Comparison of ENCODE assay signal across 13 mouse cellular contexts in the genomic region with DNA sequence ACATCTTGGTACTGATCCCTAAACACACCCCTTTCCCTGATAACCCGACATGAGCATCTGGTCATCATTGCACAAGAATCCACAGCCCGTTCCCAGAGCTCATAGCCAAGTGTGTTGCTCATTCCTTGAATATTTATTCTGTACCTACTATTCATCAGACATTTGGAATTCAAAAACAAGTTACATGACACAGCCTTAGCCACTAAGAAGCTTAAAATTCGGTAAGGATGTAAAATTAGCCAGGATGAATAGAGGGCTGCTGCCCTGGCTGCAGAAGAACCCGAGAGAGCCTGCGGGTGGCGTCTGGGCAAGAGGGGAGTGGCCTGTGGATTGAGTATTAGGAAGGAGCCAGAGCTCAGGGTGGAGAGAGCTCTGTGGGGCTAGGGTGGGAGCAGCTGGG. TPM values are rescaled to one million over a fixed set of nuclear protein-coding genes. Genes with fewer than 3 reads are reported as not detected.
DNase-seq lines count a peak whose midpoint lies in the region; ATAC-seq and TF ChIP-seq lines count a peak whose summit lies in the region.
"Had no signal": no experiment of that assay in that cellular context is flagged by ENCODE, and none has a peak within 500 bp of the region (broad histone marks: within the 10 kb centered on the region; RNA-seq: fewer than 3 reads in every experiment).

No protein-coding gene starts in this region.

- H3K4me2 ChIP-seq in heart, embryonic 14.5 days (ENCODE audit: low read length), result peak overlapping the region; percentile 55
- no peak overlapping the region for H3K4me2 ChIP-seq in lung, embryonic 16.5 days (ENCODE audit: low read depth, low read length)
- peak overlapping the region; percentile 80 for H3K4me2 ChIP-seq in myocyte (ENCODE audit: low read depth)
- no peak overlapping the region for H3K4me2 ChIP-seq in hindbrain, embryonic 13.5 days
- H3K4me2 ChIP-seq: hindbrain, embryonic 15.5 days; liver, embryonic 13.5 days had no signal

- intact Hi-C loops in heart, adult 2 months (cut with DNase I), result loop anchor here (5.0 kb wide), 1 partner anchor 45 kb away; no protein-coding TSS in a partner anchor

- H3K9ac ChIP-seq in heart, embryonic 14.5 days (ENCODE audit: low read length), result 0 out of 2 replicates have a peak overlapping the region, but pooled peaks have one; percentile 28
- no peak overlapping the region for H3K9ac ChIP-seq in heart, adult 2 months (ENCODE audit: low read depth, low read length)
- H3K9ac ChIP-seq in lung, embryonic 16.5 days (ENCODE audit: low read length), result no peak overlapping the region
- H3K9ac ChIP-seq in hindbrain, embryonic 13.5 days, result no peak overlapping the region
- H3K9ac ChIP-seq: hindbrain, embryonic 15.5 days; liver, embryonic 13.5 days had no signal

- H3K4me3 ChIP-seq in heart, embryonic 14.5 days (ENCODE audit: control insufficient read depth in 1 of 2, insufficient read depth in 1 of 2, low read depth in 1 of 2, low read length in 2 of 2), result no peak overlapping the region
- H3K4me3 ChIP-seq in heart, adult 2 months, result no peak overlapping the region
- no peak overlapping the region for H3K4me3 ChIP-seq in lung, embryonic 16.5 days (ENCODE audit: low read length)
- no peak overlapping the region for H3K4me3 ChIP-seq in myocyte
- H3K4me3 ChIP-seq in hindbrain, embryonic 13.5 days, result no peak overlapping the region
- H3K4me3 ChIP-seq: hindbrain, embryonic 15.5 days; liver, embryonic 13.5 days had no signal

- H3K27ac ChIP-seq in heart, embryonic 14.5 days (replicated peaks in 1 of 2; ENCODE audit: control insufficient read depth in 1 of 2, insufficient read depth in 1 of 2, low read depth in 2 of 2, low read length in 2 of 2), result peak overlapping the region; percentile 43 to 65; a peak in 3 of 4 replicates
- H3K27ac ChIP-seq in heart, adult 2 months, result no peak overlapping the region
- no peak overlapping the region for H3K27ac ChIP-seq in lung, embryonic 16.5 days (ENCODE audit: low read length)
- H3K27ac ChIP-seq in hindbrain, embryonic 13.5 days, result no peak overlapping the region
- H3K27ac ChIP-seq: hindbrain, embryonic 15.5 days; liver, embryonic 13.5 days; stomach, postnatal 0 days had no signal

- H3K27me3 ChIP-seq in heart, embryonic 14.5 days (ENCODE audit: control insufficient read depth, insufficient read depth, low read length), result no peaks in the 10 kb centered on the region
- H3K27me3 ChIP-seq in heart, adult 2 months (ENCODE audit: control insufficient read depth, insufficient read depth, low read length), result no peaks in the 10 kb centered on the region
- H3K27me3 ChIP-seq in lung, embryonic 16.5 days (ENCODE audit: control insufficient read depth, insufficient read depth, low read depth, low read length), result no peaks in the 10 kb centered on the region
- no peaks in the 10 kb centered on the region for H3K27me3 ChIP-seq in myocyte (ENCODE audit: control insufficient read depth, insufficient read depth, insufficient read length)
- H3K27me3 ChIP-seq in hindbrain, embryonic 13.5 days, result no peaks in the 10 kb centered on the region
- H3K27me3 ChIP-seq: hindbrain, embryonic 15.5 days; liver, embryonic 13.5 days had no signal

- TF ChIP-seq EP300 in heart, adult 2 months (IDR thresholded peaks at IDR 0.05; ENCODE audit: insufficient read depth, low read depth, low read length), result no peak

- no peak for TF ChIP-seq CTCF in heart, adult 2 months (IDR thresholded peaks at IDR 0.05)

- ATAC-seq in heart, embryonic 14.5 days (ENCODE audit: insufficient number of reproducible peaks, insufficient read depth, low FRiP score, low read depth), result no peak
- peak; percentile 32; the same call in 1 of the 2 replicates for ATAC-seq in lung, embryonic 16.5 days (ENCODE audit: low read depth)
- no peak for ATAC-seq in hindbrain, embryonic 13.5 days (ENCODE audit: low FRiP score)

- no peak for TF ChIP-seq POLR2A in heart, adult 2 months (IDR thresholded peaks at IDR 0.05; ENCODE audit: insufficient read depth, low read depth, low read length)
- TF ChIP-seq POLR2A in myocyte (IDR thresholded peaks at IDR 0.05; ENCODE audit: insufficient read length, low read depth), result no peak

- no peak overlapping the region for H3ac ChIP-seq in myocyte (ENCODE audit: control insufficient read depth, insufficient read length)

- no peaks in the 10 kb centered on the region for H3K79me2 ChIP-seq in heart, adult 2 months (replicated peaks; ENCODE audit: control insufficient read depth, insufficient read depth, low read length)
- H3K79me2 ChIP-seq in myocyte (ENCODE audit: control insufficient read depth, insufficient read depth), result no peaks in the 10 kb centered on the region

- DNase-seq in adrenal gland, postnatal 14 days, result peak; percentile 29
- no peak for DNase-seq in adrenal gland, adult 2 months
- DNase-seq in heart, adult 2 months, result no peak
- DNase-seq in lung, postnatal 25 days (ENCODE audit: low spot score), result no peak
- DNase-seq: liver, embryonic 13.5 days had no signal

- peaks cover 10% of the 10 kb centered on the region; the same call in 1 of the 2 replicates for H3K36me3 ChIP-seq in heart, embryonic 14.5 days (ENCODE audit: control insufficient read depth, insufficient read depth, low read length)
- H3K36me3 ChIP-seq in heart, adult 2 months (ENCODE audit: control insufficient read depth, insufficient read depth, low read length), result no peaks in the 10 kb centered on the region
- H3K36me3 ChIP-seq in lung, embryonic 16.5 days (ENCODE audit: control insufficient read depth, insufficient read depth, low read length), result no peaks in the 10 kb centered on the region; the same call in 1 of the 2 replicates
- peaks cover 15% of the 10 kb centered on the region for H3K36me3 ChIP-seq in myocyte (ENCODE audit: control insufficient read depth, insufficient read depth)
- peaks cover 37% of the 10 kb centered on the region for H3K36me3 ChIP-seq in hindbrain, embryonic 13.5 days
- H3K36me3 ChIP-seq: hindbrain, embryonic 15.5 days had no signal

- H3K4me1 ChIP-seq in heart, embryonic 14.5 days (ENCODE audit: control insufficient read depth in 2 of 2, insufficient read depth in 2 of 2, low read length in 2 of 2), result peaks cover 18 to 21% of the 10 kb centered on the region in 2 experiments
- H3K4me1 ChIP-seq in heart, adult 2 months (ENCODE audit: control insufficient read depth, insufficient read depth, low read length), result no peaks in the 10 kb centered on the region
- peaks cover 6% of the 10 kb centered on the region; the same call in 1 of the 2 replicates for H3K4me1 ChIP-seq in lung, embryonic 16.5 days (replicated peaks; ENCODE audit: control insufficient read depth, insufficient read depth, low read length)
- peaks cover 10% of the 10 kb centered on the region; the same call in 1 of the 2 replicates for H3K4me1 ChIP-seq in hindbrain, embryonic 13.5 days (replicated peaks)
- H3K4me1 ChIP-seq: hindbrain, embryonic 15.5 days had no signal

- WGBS in heart, embryonic 14.5 days, result 21% methylated on average over 6 of the region's 6 CpGs
- 40% methylated on average over 6 of the region's 6 CpGs for WGBS in heart, adult 2 months
- 29% methylated on average over 6 of the region's 6 CpGs for WGBS in lung, embryonic 16.5 days
- WGBS in hindbrain, embryonic 13.5 days, result 45% methylated on average over 6 of the region's 6 CpGs

- no peaks in the 10 kb centered on the region for H3K9me3 ChIP-seq in heart, embryonic 14.5 days (ENCODE audit: control insufficient read depth, low read length)
- H3K9me3 ChIP-seq in lung, embryonic 16.5 days (ENCODE audit: control insufficient read depth, low read length), result no peaks in the 10 kb centered on the region
- H3K9me3 ChIP-seq in hindbrain, embryonic 13.5 days, result no peaks in the 10 kb centered on the region
- H3K9me3 ChIP-seq: G1E; hindbrain, embryonic 15.5 days; liver, embryonic 13.5 days had no signal

TF ChIP-seq in myocyte, 11 proteins besides CTCF, POLR2A, EP300 and RAD21:
- peak; percentile 91 for TF ChIP-seq CEBPB (IDR thresholded peaks at IDR 0.05; ENCODE audit: insufficient read depth, poor library complexity, severe bottlenecking)
- no peak for TF ChIP-seq REST (IDR thresholded peaks at IDR 0.05; ENCODE audit: insufficient read depth, insufficient read length)
TF ChIP-seq in myocyte: peak in this region for 1.

RNA-seq across cellular contexts. Expression of gene Tmem121b, which starts 10.9 kb away (rescaled TPM):
- total RNA-seq in adrenal gland, postnatal 14 days (2021), result 0.15 and 0.23 TPM in 2 replicates
- total RNA-seq in adrenal gland, adult 2 months (2021), result under 1 TPM; 0.06 to 0.10 TPM
- polyA plus RNA-seq in adrenal gland, adult 2 months (2012; rRNA removed), result 0.03 and 0.12 TPM in 2 replicates
- 0.04 and 0.07 TPM in 2 replicates for polyA plus RNA-seq in heart, embryonic 14.5 days (2014; fragmentation: Nextera tagmentation; extraction: Ambion mirVana)
- total RNA-seq in heart, adult 2 months (2021), result not detected
- not detected in 2 replicates for polyA plus RNA-seq in heart, adult 2 months (2012; rRNA removed)
- polyA plus RNA-seq in lung, embryonic 16.5 days (2015; fragmentation: Nextera tagmentation; extraction: Ambion mirVana), result 0.10 and 0.14 TPM in 2 replicates
- polyA plus RNA-seq in myocyte (2012; fragmentation: generic; extraction: Trizol), result 0.01 TPM
- polyA plus RNA-seq in hindbrain, embryonic 13.5 days (2015; fragmentation: Nextera tagmentation; extraction: Ambion mirVana), result 3.5 and 3.9 TPM in 2 replicates
- total RNA-seq: megakaryocyte, adult 5-6 weeks had no signal
- polyA plus RNA-seq: G1E; liver, embryonic 13.5 days had no signal

RNA-seq across cellular contexts. Expression of gene Il17ra, which starts 19.7 kb away (rescaled TPM):
- 9.1 and 15.0 TPM in 2 replicates for total RNA-seq in adrenal gland, postnatal 14 days (2021)
- 10 to 100 TPM in 1 of 2 experiments, 1 to 10 TPM in 1; 8.7 to 10.5 TPM for total RNA-seq in adrenal gland, adult 2 months (2021)
- polyA plus RNA-seq in adrenal gland, adult 2 months (2012; rRNA removed), result 9.2 and 15.1 TPM in 2 replicates
- polyA plus RNA-seq in heart, embryonic 14.5 days (2014; fragmentation: Nextera tagmentation; extraction: Ambion mirVana), result 1.8 and 2.3 TPM in 2 replicates
- total RNA-seq in heart, adult 2 months (2021), result 1 to 10 TPM; 2.1 to 2.4 TPM
- polyA plus RNA-seq in heart, adult 2 months (2012; rRNA removed), result 5.4 and 5.9 TPM in 2 replicates
- polyA plus RNA-seq in lung, embryonic 16.5 days (2015; fragmentation: Nextera tagmentation; extraction: Ambion mirVana), result 8.6 and 8.9 TPM in 2 replicates
- polyA plus RNA-seq in myocyte (2012; fragmentation: generic; extraction: Trizol), result 12.0 TPM
- 8.9 and 9.8 TPM in 2 replicates for polyA plus RNA-seq in hindbrain, embryonic 13.5 days (2015; fragmentation: Nextera tagmentation; extraction: Ambion mirVana)

RNA-seq across cellular contexts. Expression of gene Hdhd5, which starts 48.4 kb away (rescaled TPM):
- 25.6 and 29.9 TPM in 2 replicates for total RNA-seq in adrenal gland, postnatal 14 days (2021)
- 10 to 100 TPM; 25.2 to 26.8 TPM for total RNA-seq in adrenal gland, adult 2 months (2021)
- polyA plus RNA-seq in adrenal gland, adult 2 months (2012; rRNA removed), result 27.6 and 30.3 TPM in 2 replicates
- 11.7 and 14.1 TPM in 2 replicates for polyA plus RNA-seq in heart, embryonic 14.5 days (2014; fragmentation: Nextera tagmentation; extraction: Ambion mirVana)
- 10 to 100 TPM; 17.1 to 18.4 TPM for total RNA-seq in heart, adult 2 months (2021)
- 29.9 and 38.7 TPM in 2 replicates for polyA plus RNA-seq in heart, adult 2 months (2012; rRNA removed)
- 16.4 and 16.7 TPM in 2 replicates for polyA plus RNA-seq in lung, embryonic 16.5 days (2015; fragmentation: Nextera tagmentation; extraction: Ambion mirVana)
- 13.3 TPM for polyA plus RNA-seq in myocyte (2012; fragmentation: generic; extraction: Trizol)
- polyA plus RNA-seq in hindbrain, embryonic 13.5 days (2015; fragmentation: Nextera tagmentation; extraction: Ambion mirVana), result 13.2 and 15.1 TPM in 2 replicates

Comparison
In these comparisons a context has a peak if more than half of its experiments do, and no peak if none do; other contexts are left out.
1. H3K27ac ChIP-seq: peak in heart, embryonic 14.5 days (2 of 2); none in heart, adult 2 months (single experiment), lung, embryonic 16.5 days (single experiment) and hindbrain, embryonic 13.5 days (single experiment).
2. H3K4me2 ChIP-seq: peak in heart, embryonic 14.5 days (single experiment) and myocyte (single experiment); none in lung, embryonic 16.5 days (single experiment) and hindbrain, embryonic 13.5 days (single experiment).